Mouse (Mus musculus): ENCODE data around the gene Crtac1. TPM values are rescaled to one million over a fixed set of nuclear protein-coding genes. Genes with fewer than 3 reads are reported as not detected.

Gene Crtac1
- polyA plus RNA-seq, 1 experiment from 2014 or later = 0.97 TPM

DNA sequence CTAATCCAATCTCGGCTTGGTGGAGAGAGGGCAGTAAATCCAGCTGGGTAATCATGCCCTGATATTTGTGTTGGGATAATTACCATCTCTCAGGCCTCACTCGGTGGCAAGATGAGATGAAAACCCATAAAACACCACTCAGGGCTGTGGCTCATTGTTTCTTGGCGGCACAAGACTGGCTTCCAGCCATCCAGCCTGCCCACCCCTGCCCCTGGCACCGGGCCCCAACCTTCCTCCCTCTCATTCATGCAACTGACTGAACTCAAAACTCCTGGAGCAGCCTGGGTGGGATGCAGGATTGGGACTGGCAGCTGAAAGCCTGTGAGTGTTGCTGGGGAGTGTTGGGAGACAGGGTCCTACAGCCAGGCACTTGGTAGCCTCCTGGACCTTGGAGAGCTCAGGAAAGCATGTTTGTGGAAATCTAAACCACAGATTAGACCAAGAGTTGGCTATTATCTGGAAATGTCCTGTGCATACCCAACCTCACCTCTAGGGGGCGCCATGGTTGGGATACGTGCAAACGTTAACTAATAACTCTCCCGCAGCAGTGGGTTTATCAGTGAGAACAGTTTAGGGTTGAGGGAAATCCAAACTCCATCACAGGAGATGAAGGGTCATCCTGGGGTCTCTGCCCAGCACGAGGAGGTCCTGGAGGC, 99.4 kb downstream of the Crtac1 start:
- Histone ChIP-seq H3K27me3 (ENCODE audit: insufficient read depth, low read length) (no peaks in the 10 kb centered on the region), H3K9me3 (ENCODE audit: low read depth, low read length) (no peaks in the 10 kb centered on the region), H3K27ac (ENCODE audit: low read depth) (no peak overlapping the region), H3K9ac (no peak overlapping the region), H3K36me3 (ENCODE audit: insufficient read depth) (no peaks in the 10 kb centered on the region), H3K4me1 (ENCODE audit: insufficient read depth) (no peaks in the 10 kb centered on the region), H3K4me2 (no peak overlapping the region), H3K4me3 (ENCODE audit: low read depth, low read length) (no peak overlapping the region)
- TF ChIP-seq CTCF (IDR thresholded peaks at IDR 0.05; ENCODE audit: low read depth) = peak; percentile 50
- WGBS = 48% methylated on average over 9 of the region's 9 CpGs
- no peak for DNase-seq
- no peak for ATAC-seq (ENCODE audit: insufficient read depth)

DNA sequence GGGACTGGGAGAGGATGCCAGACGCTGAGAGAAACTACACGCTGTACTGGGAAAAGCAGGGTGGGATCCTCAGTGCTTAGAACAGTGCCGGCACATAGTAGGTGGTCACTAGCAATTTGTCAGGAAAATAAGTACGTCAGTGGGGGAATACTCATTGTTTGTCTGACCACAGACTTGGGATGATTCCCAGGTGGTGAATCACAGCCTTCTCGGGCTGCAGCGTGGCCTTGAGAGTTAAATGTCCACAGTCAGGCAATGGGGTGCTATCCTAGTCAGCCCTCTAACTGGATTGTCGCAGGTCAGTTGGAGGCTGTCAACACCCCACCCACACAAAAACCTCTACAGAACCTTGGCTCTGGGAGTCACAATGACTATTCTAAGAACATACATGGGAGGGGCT, 100.1 kb downstream of the Crtac1 start:
- H3K4me1 ChIP-seq (ENCODE audit: insufficient read depth) = no peaks in the 10 kb centered on the region
- ATAC-seq (ENCODE audit: insufficient read depth) (no peak), DNase-seq (no peak)
- no peak for TF ChIP-seq CTCF (IDR thresholded peaks at IDR 0.05; ENCODE audit: low read depth)
- no peak overlapping the region for H3K9ac ChIP-seq
- no peaks in the 10 kb centered on the region for H3K36me3 ChIP-seq (ENCODE audit: insufficient read depth)
- H3K4me3 ChIP-seq (ENCODE audit: low read depth, low read length) = no peak overlapping the region
- 77% methylated on average over 7 of the region's 7 CpGs for WGBS
- H3K27me3 ChIP-seq (ENCODE audit: insufficient read depth, low read length) = no peaks in the 10 kb centered on the region
- no peaks in the 10 kb centered on the region for H3K9me3 ChIP-seq (ENCODE audit: low read depth, low read length)
- no peak overlapping the region for H3K4me2 ChIP-seq
- H3K27ac ChIP-seq (ENCODE audit: low read depth) = no peak overlapping the region

DNA sequence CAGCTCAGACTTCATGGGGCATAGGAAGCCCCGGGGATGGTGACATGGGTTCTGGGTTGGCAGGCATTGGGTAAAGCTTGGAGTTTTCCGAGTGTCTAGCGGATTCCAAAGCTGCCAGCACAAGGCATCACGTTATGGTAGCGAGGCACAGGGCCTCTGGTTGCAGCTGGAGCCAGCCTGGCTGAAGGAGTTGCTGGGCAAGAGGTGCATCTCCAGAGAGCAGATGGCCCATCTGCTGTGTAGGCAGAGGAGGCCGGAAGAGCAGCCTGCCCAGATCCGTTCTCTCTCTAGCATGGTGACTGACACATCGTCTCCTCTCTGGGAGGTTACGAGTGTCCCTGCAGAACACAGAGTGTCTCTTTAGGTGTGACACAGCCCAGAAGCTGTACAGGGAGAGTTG, 103.4 kb downstream of the Crtac1 start:
- no peak for DNase-seq
- H3K27ac ChIP-seq (ENCODE audit: low read depth) = no peak overlapping the region
- no peak overlapping the region for H3K9ac ChIP-seq
- no peak overlapping the region for H3K4me2 ChIP-seq
- no peaks in the 10 kb centered on the region for H3K9me3 ChIP-seq (ENCODE audit: low read depth, low read length)
- H3K4me1 ChIP-seq (ENCODE audit: insufficient read depth) = no peaks in the 10 kb centered on the region
- no peak overlapping the region for H3K4me3 ChIP-seq (ENCODE audit: low read depth, low read length)
- TF ChIP-seq CTCF (IDR thresholded peaks at IDR 0.05; ENCODE audit: low read depth) = no peak
- H3K36me3 ChIP-seq (ENCODE audit: insufficient read depth) = no peaks in the 10 kb centered on the region
- WGBS = 85% methylated on average over 9 of the region's 9 CpGs
- ATAC-seq (ENCODE audit: insufficient read depth) = no peak
- H3K27me3 ChIP-seq (ENCODE audit: insufficient read depth, low read length) = no peaks in the 10 kb centered on the region

DNA sequence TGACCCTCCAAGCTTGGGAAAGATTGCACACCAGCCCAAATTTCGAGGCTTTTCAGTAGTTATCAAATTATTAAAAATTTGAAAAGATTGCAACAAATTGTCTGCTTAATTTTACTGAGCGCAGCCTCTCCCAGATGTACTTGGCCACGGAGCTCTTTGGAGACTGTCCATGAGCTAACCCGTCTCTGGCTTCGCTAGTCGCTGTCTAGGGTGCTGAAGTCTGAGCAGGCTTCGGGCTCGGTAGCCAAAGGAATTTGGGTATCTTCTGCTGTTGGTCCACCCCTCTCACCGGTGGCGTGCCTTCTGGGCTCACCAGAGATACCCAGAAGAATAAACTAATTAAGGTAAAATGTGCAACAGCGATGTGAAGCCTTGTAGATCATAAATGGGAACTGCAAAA, 105.7 kb downstream of the Crtac1 start:
- 3% methylated on average over 11 of the region's 11 CpGs for WGBS
- H3K4me2 ChIP-seq = no peak overlapping the region

DNA sequence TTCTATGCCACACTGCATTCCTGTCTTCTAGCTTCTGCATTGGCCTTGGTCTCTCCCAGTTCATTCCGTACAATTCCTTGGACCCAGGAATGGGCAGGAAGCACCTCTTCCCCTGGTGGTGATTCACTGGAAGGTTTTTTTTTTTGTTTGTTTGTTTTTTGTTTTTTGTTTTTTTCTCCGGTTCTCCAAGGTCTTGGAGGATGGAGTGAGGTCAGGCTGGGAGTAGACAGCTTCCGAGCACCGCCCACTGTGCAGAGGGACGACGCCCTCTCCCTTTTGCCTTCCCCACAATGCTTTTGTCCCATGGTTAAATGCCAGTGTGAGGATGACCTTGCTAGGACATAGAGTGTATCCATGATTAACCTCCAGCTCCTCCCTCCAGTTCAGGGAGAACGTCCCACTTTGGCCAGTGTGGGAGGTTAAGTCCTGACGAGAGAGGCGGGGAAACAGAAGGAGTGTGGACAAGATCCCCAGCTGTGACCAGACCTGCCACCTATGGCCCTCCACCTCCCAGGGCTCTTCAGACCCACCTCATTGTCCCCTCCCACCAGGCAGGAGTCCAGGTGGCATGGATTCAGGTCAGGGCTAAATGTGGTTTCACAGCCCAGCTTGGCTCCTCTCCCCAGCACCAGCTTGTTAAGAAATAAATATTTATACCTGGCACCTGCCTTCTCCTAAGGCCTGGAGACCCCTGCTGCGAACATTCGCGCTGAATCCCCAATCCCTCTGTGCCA, 109.1 kb downstream of the Crtac1 start:
- no peak overlapping the region for H3K4me2 ChIP-seq
- TF ChIP-seq CTCF (IDR thresholded peaks at IDR 0.05; ENCODE audit: low read depth) = no peak
- H3K4me3 ChIP-seq (ENCODE audit: low read depth, low read length) = no peak overlapping the region
- no peaks in the 10 kb centered on the region for H3K4me1 ChIP-seq (ENCODE audit: insufficient read depth)
- no peaks in the 10 kb centered on the region for H3K36me3 ChIP-seq (ENCODE audit: insufficient read depth)
- H3K9ac ChIP-seq = no peak overlapping the region
- H3K27me3 ChIP-seq (ENCODE audit: insufficient read depth, low read length) = 0 out of 2 replicates have a peak, but pooled peaks cover under 1% of the 10 kb centered on the region
- no peak for DNase-seq
- H3K9me3 ChIP-seq (ENCODE audit: low read depth, low read length) = no peaks in the 10 kb centered on the region
- 51% methylated on average over 12 of the region's 12 CpGs for WGBS
- ATAC-seq (ENCODE audit: insufficient read depth) = no peak
- no peak overlapping the region for H3K27ac ChIP-seq (ENCODE audit: low read depth)

More for the DNA sequence above, 105.7 kb downstream of the Crtac1 start:
- TF ChIP-seq CTCF (IDR thresholded peaks at IDR 0.05; ENCODE audit: low read depth) = no peak
- DNase-seq (peak; percentile 94), ATAC-seq (ENCODE audit: insufficient read depth) (no peak)
- Histone ChIP-seq H3K36me3 (ENCODE audit: insufficient read depth) (no peaks in the 10 kb centered on the region), H3K27ac (ENCODE audit: low read depth) (no peak overlapping the region), H3K27me3 (ENCODE audit: insufficient read depth, low read length) (no peaks in the 10 kb centered on the region), H3K4me3 (ENCODE audit: low read depth, low read length) (no peak overlapping the region), H3K9ac (no peak overlapping the region), H3K4me1 (ENCODE audit: insufficient read depth) (no peaks in the 10 kb centered on the region), H3K9me3 (ENCODE audit: low read depth, low read length) (no peaks in the 10 kb centered on the region)

DNA sequence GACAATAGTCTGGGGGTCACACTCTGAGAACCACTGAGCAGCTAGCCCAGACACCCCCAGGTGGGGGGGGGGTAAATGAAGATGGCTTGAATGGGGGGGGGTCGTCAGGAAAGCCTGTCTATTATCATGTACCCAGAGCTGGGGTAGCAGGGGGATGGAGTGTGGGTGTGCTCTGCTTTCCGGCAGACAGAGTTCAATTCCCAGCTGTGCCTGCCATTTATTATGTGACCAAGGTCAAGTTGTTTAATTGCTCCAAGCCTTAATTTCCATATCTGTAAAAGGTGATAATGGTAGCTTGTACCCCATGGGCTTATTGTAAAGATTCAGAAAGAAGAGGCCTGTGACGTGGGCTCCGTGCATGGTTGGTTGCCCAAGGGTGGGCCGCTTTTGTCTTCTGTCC, 109.6 kb downstream of the Crtac1 start:
- H3K4me3 ChIP-seq (ENCODE audit: low read depth, low read length) = no peak overlapping the region
- no peak for ATAC-seq (ENCODE audit: insufficient read depth)
- no peak for DNase-seq

DNA sequence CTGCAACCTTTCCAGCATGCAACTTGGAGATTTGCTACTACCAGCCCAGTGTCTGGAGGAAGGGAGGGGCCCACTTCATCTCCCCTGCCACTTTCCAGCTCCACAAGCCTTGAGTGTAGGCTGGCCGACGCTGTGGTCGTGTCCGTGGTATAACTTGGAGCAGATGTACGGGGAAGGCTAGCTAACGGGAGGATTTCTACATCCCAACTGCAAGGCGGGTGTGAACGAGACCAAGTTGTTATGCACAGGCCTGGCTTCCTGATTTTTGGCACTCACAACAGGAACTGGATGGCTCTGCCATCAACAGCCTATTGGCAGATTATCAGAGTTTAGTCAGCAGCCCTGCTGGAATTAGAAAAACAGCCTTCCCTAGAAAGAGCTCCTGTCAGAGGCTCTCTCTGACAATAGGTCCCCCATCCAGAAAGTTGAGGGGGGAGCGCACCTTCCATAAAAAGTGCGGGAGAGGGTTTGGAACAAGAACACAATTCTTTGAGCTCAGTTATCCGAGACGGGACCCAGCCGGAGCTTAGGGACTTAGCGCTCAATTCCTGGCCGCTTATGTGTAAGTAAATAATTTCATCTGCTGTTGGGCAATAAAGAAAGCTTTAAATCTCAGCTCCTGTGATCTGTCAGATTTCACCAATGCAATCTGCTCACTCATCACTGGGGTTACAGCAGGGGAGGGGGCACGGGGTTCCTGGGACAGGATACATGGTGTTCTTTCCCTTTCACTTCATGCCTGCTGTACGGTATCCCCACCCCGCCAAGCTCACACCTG, 113.7 kb downstream of the Crtac1 start:
- H3K27ac ChIP-seq (ENCODE audit: low read depth) = no peak overlapping the region
- TF ChIP-seq CTCF (IDR thresholded peaks at IDR 0.05; ENCODE audit: low read depth) = no peak
- peak; percentile 37 for DNase-seq
- 0 out of 2 replicates have a peak, but pooled peaks cover 2% of the 10 kb centered on the region for H3K27me3 ChIP-seq (ENCODE audit: insufficient read depth, low read length)
- no peaks in the 10 kb centered on the region for H3K9me3 ChIP-seq (ENCODE audit: low read depth, low read length)
- no peak overlapping the region for H3K9ac ChIP-seq
- 35% methylated on average over 18 of the region's 18 CpGs for WGBS
- no peaks in the 10 kb centered on the region for H3K4me1 ChIP-seq (ENCODE audit: insufficient read depth)
- ATAC-seq (ENCODE audit: insufficient read depth) = no peak
- H3K4me3 ChIP-seq (ENCODE audit: low read depth, low read length) = no peak overlapping the region
- H3K36me3 ChIP-seq (ENCODE audit: insufficient read depth) = no peaks in the 10 kb centered on the region
- no peak overlapping the region for H3K4me2 ChIP-seq

More for the DNA sequence above, 109.6 kb downstream of the Crtac1 start:
- H3K4me1 ChIP-seq (ENCODE audit: insufficient read depth) = no peaks in the 10 kb centered on the region
- H3K27ac ChIP-seq (ENCODE audit: low read depth) = no peak overlapping the region
- no peak overlapping the region for H3K9ac ChIP-seq
- no peaks in the 10 kb centered on the region for H3K36me3 ChIP-seq (ENCODE audit: insufficient read depth)
- H3K27me3 ChIP-seq (ENCODE audit: insufficient read depth, low read length) = 0 out of 2 replicates have a peak, but pooled peaks cover 2% of the 10 kb centered on the region
- TF ChIP-seq CTCF (IDR thresholded peaks at IDR 0.05; ENCODE audit: low read depth) = no peak
- WGBS = 63% methylated on average over 5 of the region's 5 CpGs
- no peak overlapping the region for H3K4me2 ChIP-seq
- no peaks in the 10 kb centered on the region for H3K9me3 ChIP-seq (ENCODE audit: low read depth, low read length)
